Mouse (Mus musculus): Measurements from ENCODE around the gene Nat8f6. TPM values are rescaled to one million over a fixed set of nuclear protein-coding genes. Genes with fewer than 3 reads are reported as not detected.
"Not testable (repeated sequence)": the region's sequence is repeated elsewhere in the genome, so short reads cannot be mapped to it uniquely, and the experiment has no call there.

The Nat8f6 gene
- total RNA-seq (2014; rRNA removed) = 0.29 TPM in 1 of 2 replicates, not detected in the other
- not detected in 2 replicates for polyA plus RNA-seq (2015; fragmentation: Nextera tagmentation; extraction: Ambion mirVana)

GRCm38 (mm10) chr6:85820837-85821236 lies at the start of gene Nat8f6, which contains the start of gene Nat8f5:
Nat8f6 (minus strand) TSS chr6:85820954.
Nat8f5 (minus strand) TSS chr6:85820972.
- H3K4me1 ChIP-seq (ENCODE audit: insufficient read depth, low read length) = no peaks in the 10 kb centered on the region
- ATAC-seq (no peak), DNase-seq (ENCODE audit: low spot score) (no peak)
- 93% methylated on average over 5 of the region's 5 CpGs for WGBS
- H3K9ac ChIP-seq (replicated peaks; ENCODE audit: low read length) = no peak within 1 kb of the TSS
- no peaks in the 10 kb centered on the region for H3K27me3 ChIP-seq (ENCODE audit: insufficient read depth, low read length)
- H3K27ac ChIP-seq = no peak within 1 kb of the TSS
- H3K4me3 ChIP-seq (ENCODE audit: low read length) = no peak within 1 kb of the TSS
- no peaks in the 10 kb centered on the region for H3K36me3 ChIP-seq (ENCODE audit: insufficient read depth, low read length)
- H3K4me2 ChIP-seq (ENCODE audit: low read depth, low read length) = no peak within 1 kb of the TSS
- TF ChIP-seq CTCF (IDR thresholded peaks at IDR 0.05; ENCODE audit: low read depth) = no peak
- H3K9me3 ChIP-seq (ENCODE audit: low read length) = no peaks in the 10 kb centered on the region

- H3K4me1 ChIP-seq (ENCODE audit: insufficient read depth, low read length); H3K4me3 ChIP-seq (ENCODE audit: low read length); H3K9me3 ChIP-seq (ENCODE audit: low read length); H3K27ac ChIP-seq; ATAC-seq; H3K36me3 ChIP-seq (ENCODE audit: insufficient read depth, low read length); H3K27me3 ChIP-seq (ENCODE audit: insufficient read depth, low read length); H3K9ac ChIP-seq (replicated peaks; ENCODE audit: low read length); H3K4me2 ChIP-seq (ENCODE audit: low read depth, low read length); DNase-seq (ENCODE audit: low spot score): not testable (repeated sequence)
- WGBS = 82% methylated on average over 5 of the region's 5 CpGs
These were observed 48.3 kb upstream of the Nat8f6 start, which contains the start of gene Nat8f2 for GRCm38 (mm10) chr6:85869006-85869405. Nat8f2 (minus strand) TSS chr6:85869158.

- Histone ChIP-seq H3K9ac (replicated peaks; ENCODE audit: low read length) (no peak overlapping the region), H3K27me3 (ENCODE audit: insufficient read depth, low read length) (no peaks in the 10 kb centered on the region), H3K4me1 (ENCODE audit: insufficient read depth, low read length) (no peaks in the 10 kb centered on the region), H3K4me3 (ENCODE audit: low read length) (no peak overlapping the region), H3K4me2 (ENCODE audit: low read depth, low read length) (no peak overlapping the region), H3K36me3 (ENCODE audit: insufficient read depth, low read length) (no peaks in the 10 kb centered on the region), H3K9me3 (ENCODE audit: low read length) (no peaks in the 10 kb centered on the region), H3K27ac (no peak overlapping the region)
- DNase-seq (ENCODE audit: low spot score) = no peak
- 81% methylated on average over 8 of the region's 8 CpGs for WGBS
- ATAC-seq = no peak
- no peak for TF ChIP-seq CTCF (IDR thresholded peaks at IDR 0.05; ENCODE audit: low read depth)
These were observed 47.3 kb upstream of the Nat8f6 start for GRCm38 (mm10) chr6:85867726-85868690.

- not testable (repeated sequence) for H3K9me3 ChIP-seq (ENCODE audit: low read length); H3K4me1 ChIP-seq (ENCODE audit: insufficient read depth, low read length); H3K36me3 ChIP-seq (ENCODE audit: insufficient read depth, low read length); H3K4me2 ChIP-seq (ENCODE audit: low read depth, low read length); DNase-seq (ENCODE audit: low spot score); H3K27ac ChIP-seq; H3K27me3 ChIP-seq (ENCODE audit: insufficient read depth, low read length); ATAC-seq; H3K9ac ChIP-seq (replicated peaks; ENCODE audit: low read length); H3K4me3 ChIP-seq (ENCODE audit: low read length)
- WGBS = 67% methylated on average over 1 of the region's 1 CpGs
These were observed 46.2 kb upstream of the Nat8f6 start for GRCm38 (mm10) chr6:85866995-85867394.

- not testable (repeated sequence) for ATAC-seq; H3K4me3 ChIP-seq (ENCODE audit: low read length); H3K36me3 ChIP-seq (ENCODE audit: insufficient read depth, low read length); H3K4me2 ChIP-seq (ENCODE audit: low read depth, low read length); DNase-seq (ENCODE audit: low spot score); H3K9me3 ChIP-seq (ENCODE audit: low read length); H3K9ac ChIP-seq (replicated peaks; ENCODE audit: low read length); H3K27me3 ChIP-seq (ENCODE audit: insufficient read depth, low read length); H3K27ac ChIP-seq; H3K4me1 ChIP-seq (ENCODE audit: insufficient read depth, low read length)
- WGBS = 84% methylated on average over 3 of the region's 3 CpGs
These were observed 45.4 kb upstream of the Nat8f6 start for GRCm38 (mm10) chr6:85866166-85866565.

- 45% methylated on average over 4 of the region's 7 CpGs for WGBS
- ATAC-seq (peak; percentile 76), DNase-seq (ENCODE audit: low spot score) (peak; percentile 43)
- not testable (repeated sequence) for H3K4me3 ChIP-seq (ENCODE audit: low read length); H3K4me1 ChIP-seq (ENCODE audit: insufficient read depth, low read length); H3K36me3 ChIP-seq (ENCODE audit: insufficient read depth, low read length); H3K9ac ChIP-seq (replicated peaks; ENCODE audit: low read length); H3K27me3 ChIP-seq (ENCODE audit: insufficient read depth, low read length); H3K9me3 ChIP-seq (ENCODE audit: low read length); H3K4me2 ChIP-seq (ENCODE audit: low read depth, low read length); H3K27ac ChIP-seq
These were observed 44.3 kb upstream of the Nat8f6 start for GRCm38 (mm10) chr6:85864900-85865639.

All from hindbrain, postnatal 0 days (tissue).